Mouse (Mus musculus) thymus, adult 2 months (tissue): ENCODE measurements at regions not wholly inside any gene's neighbourhood (a gene's known extent, or its start where the extent isn't known, plus 50 kb on each side); places are given as distances from the start of the nearest gene placed in this dataset.

ENCODE experiments used
- CTCF ChIP-seq: fragments of 200-500 bp; IDR thresholded peaks from 2 replicates; pipeline ENCODE4 v1.5.1; 2012; ENCODE audit warnings: mild to moderate bottlenecking, control low read depth, low read length, moderate library complexity, borderline replicate concordance; ENCODE audit not compliant: control insufficient read depth, poor library complexity, insufficient read depth; ENCODE audit errors: extremely low read depth
- POLR2A ChIP-seq: fragments of 200-500 bp; IDR thresholded peaks from 2 replicates; pipeline ENCODE4 v1.6.1; 2012; ENCODE audit warnings: mild to moderate bottlenecking, low read length, control low read depth, moderate library complexity; ENCODE audit not compliant: control insufficient read depth, poor library complexity, insufficient read depth; ENCODE audit errors: extremely low read depth

DNA sequence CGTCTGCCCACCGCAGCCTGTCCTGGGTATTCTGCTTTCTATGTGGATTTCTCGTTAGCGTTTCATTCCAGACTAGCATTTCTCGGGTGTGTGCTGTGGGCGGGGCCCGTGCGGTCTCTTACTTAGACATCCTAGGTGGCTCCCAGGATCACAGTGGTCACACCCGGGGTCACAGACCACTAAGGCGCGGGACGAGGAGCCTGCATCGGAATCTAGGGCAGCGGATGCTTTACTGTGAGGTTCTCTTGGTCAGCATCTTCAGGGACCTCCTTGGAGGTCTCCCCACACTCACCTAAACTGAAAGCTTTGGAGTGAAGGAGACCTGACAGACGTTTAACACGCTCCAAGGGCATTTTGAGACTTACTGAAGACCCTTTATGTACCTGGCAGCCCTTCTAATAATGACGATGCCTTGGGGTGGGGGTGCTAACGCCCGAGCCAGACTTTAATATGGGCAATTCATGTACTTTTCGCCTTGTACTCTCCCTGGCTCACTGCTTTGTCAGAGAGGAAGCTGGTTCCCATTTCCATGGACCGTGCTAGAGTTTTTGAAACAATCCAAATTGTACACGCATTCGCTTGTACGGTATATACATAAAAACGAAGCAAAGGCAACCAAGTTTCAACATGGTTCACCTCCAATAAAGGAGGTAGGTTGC is 77.3 kb upstream of the Chd2 start:
- TF ChIP-seq POLR2A (no peak), CTCF (no peak)
